22 mouse cellular contexts compared by ENCODE assay signal in the genomic region with DNA sequence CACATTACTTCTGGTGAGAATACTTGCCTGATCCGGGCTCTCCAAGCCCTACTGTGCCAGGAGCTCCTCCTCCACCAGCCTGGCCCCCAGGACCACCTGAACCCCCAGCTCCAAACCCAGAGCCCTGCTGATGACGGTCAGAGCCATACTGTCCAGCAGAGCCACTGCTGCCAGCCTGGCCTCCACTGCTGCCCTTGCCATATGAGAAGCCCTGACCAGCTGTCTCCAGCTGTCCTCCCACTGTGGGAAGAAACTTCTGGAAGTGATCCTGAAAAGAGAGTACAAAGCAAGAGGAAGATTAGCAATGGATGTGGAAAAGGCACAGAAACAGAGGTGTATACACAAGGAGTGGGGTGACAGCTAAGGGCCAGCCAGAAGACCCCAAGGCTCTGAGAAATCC. TPM values are rescaled to one million over a fixed set of nuclear protein-coding genes. Genes with fewer than 3 reads are reported as not detected.
DNase-seq lines count a peak whose midpoint lies in the region; ATAC-seq lines count a peak whose summit lies in the region.
"Had no signal": no experiment of that assay in that cellular context is flagged by ENCODE, and none has a peak within 500 bp of the region (broad histone marks: within the 10 kb centered on the region; RNA-seq: fewer than 3 reads in every experiment).

No protein-coding gene starts in this region.

- H3K4me3 ChIP-seq in kidney, embryonic 16.5 days (ENCODE audit: low read length) = no peak overlapping the region
- no peak overlapping the region for H3K4me3 ChIP-seq in kidney, embryonic 15.5 days (replicated peaks)
- no peak overlapping the region for H3K4me3 ChIP-seq in heart, embryonic 13.5 days
- H3K4me3 ChIP-seq: embryonic facial prominence, embryonic 12.5 days; layer of hippocampus, adult 2 months; left cerebral cortex, adult 2 months; limb, embryonic 12.5 days; midbrain, embryonic 13.5 days had no signal

- H3K4me2 ChIP-seq in kidney, embryonic 16.5 days (replicated peaks; ENCODE audit: low read depth, low read length) = no peak overlapping the region
- H3K4me2 ChIP-seq in kidney, embryonic 15.5 days = no peak overlapping the region
- no peak overlapping the region for H3K4me2 ChIP-seq in heart, embryonic 13.5 days
- H3K4me2 ChIP-seq: embryonic facial prominence, embryonic 12.5 days; limb, embryonic 12.5 days; midbrain, embryonic 13.5 days had no signal

- H3K9me3 ChIP-seq in kidney, embryonic 16.5 days (ENCODE audit: low read length) = no peaks in the 10 kb centered on the region
- no peaks in the 10 kb centered on the region for H3K9me3 ChIP-seq in kidney, embryonic 15.5 days (replicated peaks)
- no peaks in the 10 kb centered on the region for H3K9me3 ChIP-seq in heart, embryonic 13.5 days
- H3K9me3 ChIP-seq: embryonic facial prominence, embryonic 12.5 days; limb, embryonic 12.5 days; midbrain, embryonic 13.5 days had no signal

- no peak overlapping the region for H3K9ac ChIP-seq in kidney, embryonic 16.5 days (replicated peaks; ENCODE audit: low read length)
- H3K9ac ChIP-seq in kidney, embryonic 15.5 days = no peak overlapping the region
- H3K9ac ChIP-seq in heart, embryonic 13.5 days = peak overlapping the region; percentile 45; the same call in 1 of the 2 replicates
- H3K9ac ChIP-seq: embryonic facial prominence, embryonic 12.5 days; limb, embryonic 12.5 days; liver, embryonic 14.5 days; midbrain, embryonic 13.5 days had no signal

- 66% methylated on average over 2 of the region's 2 CpGs for WGBS in kidney, embryonic 16.5 days
- WGBS in kidney, embryonic 15.5 days = 51% methylated on average over 2 of the region's 2 CpGs
- 74% methylated on average over 2 of the region's 2 CpGs for WGBS in heart, embryonic 13.5 days

- intact Hi-C loops in heart, postnatal 14 days (cut with DNase I) = no loop called here

- DNase-seq in heart, postnatal 14 days = peak; percentile 52 to 61
- DNase-seq in lung, postnatal 4 days = peak; percentile 24 to 71
- DNase-seq in cerebellum, adult 11 months = no peak
- no peak for DNase-seq in layer of hippocampus, adult 8-10 months (ENCODE audit: low spot score in 2 of 2)
- DNase-seq: adrenal gland, postnatal 36 days; cerebellum, adult 8-10 months; retina, postnatal 1 day; right cerebral cortex, postnatal 4 days; thymus, adult 18-20 months had no signal

- 0 out of 2 replicates have a peak overlapping the region, but pooled peaks have one; percentile 21 for H3K27ac ChIP-seq in kidney, embryonic 16.5 days (ENCODE audit: low read length)
- no peak overlapping the region for H3K27ac ChIP-seq in kidney, embryonic 15.5 days
- no peak overlapping the region for H3K27ac ChIP-seq in heart, embryonic 13.5 days (replicated peaks)
- H3K27ac ChIP-seq: embryonic facial prominence, embryonic 12.5 days; layer of hippocampus, adult 2 months; left cerebral cortex, adult 2 months; limb, embryonic 12.5 days; liver, embryonic 14.5 days; midbrain, embryonic 13.5 days had no signal

- H3K4me1 ChIP-seq in kidney, embryonic 16.5 days (ENCODE audit: insufficient read depth, low read length) = no peaks in the 10 kb centered on the region
- H3K4me1 ChIP-seq in kidney, embryonic 15.5 days = peaks cover 15% of the 10 kb centered on the region; the same call in 1 of the 2 replicates
- H3K4me1 ChIP-seq in heart, embryonic 13.5 days = peaks cover 23% of the 10 kb centered on the region
- H3K4me1 ChIP-seq: embryonic facial prominence, embryonic 12.5 days; limb, embryonic 12.5 days; midbrain, embryonic 13.5 days had no signal

- ATAC-seq in kidney, embryonic 16.5 days (ENCODE audit: low FRiP score, low TSS enrichment) = no peak
- no peak for ATAC-seq in kidney, embryonic 15.5 days (replicated peaks; ENCODE audit: low FRiP score)
- ATAC-seq in heart, embryonic 13.5 days (ENCODE audit: extremely low read depth, insufficient number of reproducible peaks, low FRiP score, low TSS enrichment) = no peak
- ATAC-seq: midbrain, embryonic 13.5 days had no signal

- no peaks in the 10 kb centered on the region for H3K27me3 ChIP-seq in kidney, embryonic 16.5 days (ENCODE audit: insufficient read depth, low read length)
- H3K27me3 ChIP-seq in kidney, embryonic 15.5 days = no peaks in the 10 kb centered on the region
- no peaks in the 10 kb centered on the region for H3K27me3 ChIP-seq in heart, embryonic 13.5 days (replicated peaks)
- H3K27me3 ChIP-seq: embryonic facial prominence, embryonic 12.5 days; limb, embryonic 12.5 days; midbrain, embryonic 13.5 days had no signal

- no peaks in the 10 kb centered on the region for H3K36me3 ChIP-seq in kidney, embryonic 16.5 days (ENCODE audit: insufficient read depth, low read length)
- H3K36me3 ChIP-seq in kidney, embryonic 15.5 days = no peaks in the 10 kb centered on the region
- no peaks in the 10 kb centered on the region for H3K36me3 ChIP-seq in heart, embryonic 13.5 days
- H3K36me3 ChIP-seq: embryonic facial prominence, embryonic 12.5 days; limb, embryonic 12.5 days; midbrain, embryonic 13.5 days had no signal

RNA-seq across cellular contexts. Expression of gene Myoz1, which starts 5.3 kb away (rescaled TPM):
- 3.0 and 3.2 TPM in 2 replicates for polyA plus RNA-seq in kidney, embryonic 16.5 days (2015; fragmentation: Nextera tagmentation; extraction: Ambion mirVana)
- 3.2 and 5.9 TPM in 2 replicates for polyA plus RNA-seq in kidney, embryonic 15.5 days (2015; fragmentation: Nextera tagmentation; extraction: Ambion mirVana)
- polyA plus RNA-seq in heart, embryonic 13.5 days (2015; fragmentation: Nextera tagmentation; extraction: Ambion mirVana) = 14.3 and 19.2 TPM in 2 replicates
- 1 to 10 TPM in 1 of 2 experiments, under 1 TPM in 1; 0.88 to 1.7 TPM for total RNA-seq in heart, postnatal 14 days (2021)
- 1 to 10 TPM in 2 of 4 experiments, not detected in 2; 1.0 to 1.1 TPM for total RNA-seq in layer of hippocampus, adult 8-10 months (2022)
- total RNA-seq: adrenal gland, postnatal 36 days; common myeloid progenitor, adult 5-6 weeks; ES-E14; hematopoietic stem cell, adult 5-6 weeks; layer of hippocampus, adult 2 months; left cerebral cortex, adult 2 months; megakaryocyte progenitor cell, adult 5-6 weeks had no signal
- polyA plus RNA-seq: midbrain, embryonic 13.5 days had no signal

RNA-seq across cellular contexts. Expression of gene Usp54, which starts 10.1 kb away (rescaled TPM):
- polyA plus RNA-seq in kidney, embryonic 16.5 days (2015; fragmentation: Nextera tagmentation; extraction: Ambion mirVana) = 8.0 and 10.2 TPM in 2 replicates
- 8.4 and 8.9 TPM in 2 replicates for polyA plus RNA-seq in kidney, embryonic 15.5 days (2015; fragmentation: Nextera tagmentation; extraction: Ambion mirVana)
- polyA plus RNA-seq in heart, embryonic 13.5 days (2015; fragmentation: Nextera tagmentation; extraction: Ambion mirVana) = 3.9 and 5.5 TPM in 2 replicates
- total RNA-seq in heart, postnatal 14 days (2021) = 10 to 100 TPM; 12.6 to 16.6 TPM
- total RNA-seq in layer of hippocampus, adult 8-10 months (2022) = 10 to 100 TPM; 53.4 to 67.8 (median 59.7) TPM

RNA-seq across cellular contexts. Expression of gene Synpo2l, which starts 17.2 kb away (rescaled TPM):
- 0.92 and 1.2 TPM in 2 replicates for polyA plus RNA-seq in kidney, embryonic 16.5 days (2015; fragmentation: Nextera tagmentation; extraction: Ambion mirVana)
- 2.2 and 3.3 TPM in 2 replicates for polyA plus RNA-seq in kidney, embryonic 15.5 days (2015; fragmentation: Nextera tagmentation; extraction: Ambion mirVana)
- polyA plus RNA-seq in heart, embryonic 13.5 days (2015; fragmentation: Nextera tagmentation; extraction: Ambion mirVana) = 131 and 134 TPM in 2 replicates
- 100 to 1,000 TPM in 1 of 2 experiments, 10 to 100 TPM in 1; 94.3 to 117 TPM for total RNA-seq in heart, postnatal 14 days (2021)
- under 1 TPM; 0.19 to 0.54 (median 0.27) TPM for total RNA-seq in layer of hippocampus, adult 8-10 months (2022)
- total RNA-seq: hematopoietic stem cell, adult 5-6 weeks had no signal

RNA-seq across cellular contexts. Expression of gene Sec24c, which starts 23.1 kb away (rescaled TPM):
- polyA plus RNA-seq in kidney, embryonic 16.5 days (2015; fragmentation: Nextera tagmentation; extraction: Ambion mirVana) = 113 and 120 TPM in 2 replicates
- polyA plus RNA-seq in kidney, embryonic 15.5 days (2015; fragmentation: Nextera tagmentation; extraction: Ambion mirVana) = 98.3 and 106 TPM in 2 replicates
- 68.8 and 69.5 TPM in 2 replicates for polyA plus RNA-seq in heart, embryonic 13.5 days (2015; fragmentation: Nextera tagmentation; extraction: Ambion mirVana)
- 100 to 1,000 TPM in 1 of 2 experiments, 10 to 100 TPM in 1; 98.8 to 101 TPM for total RNA-seq in heart, postnatal 14 days (2021)
- 100 to 1,000 TPM; 107 to 130 (median 112) TPM for total RNA-seq in layer of hippocampus, adult 8-10 months (2022)

RNA-seq across cellular contexts. Expression of gene Fut11, which starts 43.8 kb away (rescaled TPM):
- 28.2 and 28.5 TPM in 2 replicates for polyA plus RNA-seq in kidney, embryonic 16.5 days (2015; fragmentation: Nextera tagmentation; extraction: Ambion mirVana)
- 28.5 and 29.2 TPM in 2 replicates for polyA plus RNA-seq in kidney, embryonic 15.5 days (2015; fragmentation: Nextera tagmentation; extraction: Ambion mirVana)
- 15.3 and 17.4 TPM in 2 replicates for polyA plus RNA-seq in heart, embryonic 13.5 days (2015; fragmentation: Nextera tagmentation; extraction: Ambion mirVana)
- total RNA-seq in heart, postnatal 14 days (2021) = 10 to 100 TPM in 1 of 2 experiments, 1 to 10 TPM in 1; 8.9 to 10.1 TPM
- total RNA-seq in layer of hippocampus, adult 8-10 months (2022) = 10 to 100 TPM; 14.6 to 15.8 (median 15.0) TPM

Comparison
In these comparisons a context has a peak if more than half of its experiments do, and no peak if none do; other contexts are left out.
1. DNase-seq: peak in heart, postnatal 14 days (2 of 2) and lung, postnatal 4 days (2 of 2); none in cerebellum, adult 11 months (single experiment) and layer of hippocampus, adult 8-10 months (0 of 2).
2. RNA of gene Synpo2l, which starts 17.2 kb away (polyA plus RNA-seq): 131 to 134 TPM in heart, embryonic 13.5 days; 2.2 to 3.3 TPM in kidney, embryonic 15.5 days and 0.92 to 1.2 TPM in kidney, embryonic 16.5 days; every median in the first group is over 10 times any median in the second.